Mouse (Mus musculus) kidney, adult 11 months (tissue): ENCODE data around the gene Stum.

Experiments
- DNase-seq: peaks from one replicate; pipeline ENCODE4 v3.0.0; 2022

Stum gene

DNA sequence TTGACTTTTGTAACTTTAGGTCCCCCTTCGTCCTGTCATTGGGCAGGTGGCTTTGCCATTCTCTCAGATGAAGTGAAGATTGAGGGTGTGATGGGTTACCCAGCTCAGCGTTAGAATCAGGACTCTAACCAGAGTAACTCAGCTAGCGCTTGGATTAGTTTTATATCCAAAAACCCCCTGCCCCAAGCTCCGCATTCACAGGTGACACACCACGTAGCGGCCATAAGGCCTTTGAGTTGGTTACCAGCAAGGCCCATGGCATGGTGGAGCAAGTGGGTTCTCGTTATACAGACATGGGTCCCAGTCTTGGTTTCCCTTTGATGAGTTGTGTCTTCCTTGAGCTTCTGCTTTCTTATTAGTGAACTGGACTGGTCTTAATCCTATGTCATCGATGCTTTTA, 99.4 kb downstream of the Stum start:
- no peak for DNase-seq
